Mouse (Mus musculus): ENCODE measurements at regions not wholly inside any gene's neighbourhood (a gene's known extent, or its start where the extent isn't known, plus 50 kb on each side); places are given as distances from the start of the nearest gene placed in this dataset.

DNA sequence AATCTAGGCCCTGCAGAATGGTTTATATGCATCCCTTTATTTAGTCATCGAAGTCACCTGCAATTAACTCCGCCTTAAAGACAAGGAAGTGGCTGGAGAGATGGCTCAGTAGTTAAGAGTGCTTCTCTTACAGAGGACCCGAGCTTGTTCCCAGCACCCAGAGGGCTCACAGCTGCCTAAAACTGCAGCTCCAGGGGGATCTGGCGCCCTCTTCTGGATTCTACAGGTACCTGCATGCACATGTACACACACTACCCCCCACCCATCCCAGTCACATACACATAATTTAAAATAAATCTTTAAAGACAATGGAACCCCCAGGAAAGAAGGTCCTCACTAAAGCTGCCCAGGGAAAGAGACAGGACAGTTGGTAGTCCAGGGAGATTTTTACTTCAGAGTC is 148.5 kb upstream of the Tsc22d1 start:
- TF ChIP-seq CTCF (IDR thresholded peaks at IDR 0.05; ENCODE audit: borderline replicate concordance, insufficient read depth, low read length) (no peak), POLR2A (IDR thresholded peaks at IDR 0.05; ENCODE audit: low read depth, low read length) (no peak)
- Histone ChIP-seq H3K27ac (ENCODE audit: insufficient read depth, low read length) (no peak overlapping the region), H3K4me1 (ENCODE audit: control insufficient read depth, insufficient read depth, low read length) (no peaks in the 10 kb centered on the region), H3K4me3 (ENCODE audit: insufficient read depth, low read length) (no peak overlapping the region)

DNA sequence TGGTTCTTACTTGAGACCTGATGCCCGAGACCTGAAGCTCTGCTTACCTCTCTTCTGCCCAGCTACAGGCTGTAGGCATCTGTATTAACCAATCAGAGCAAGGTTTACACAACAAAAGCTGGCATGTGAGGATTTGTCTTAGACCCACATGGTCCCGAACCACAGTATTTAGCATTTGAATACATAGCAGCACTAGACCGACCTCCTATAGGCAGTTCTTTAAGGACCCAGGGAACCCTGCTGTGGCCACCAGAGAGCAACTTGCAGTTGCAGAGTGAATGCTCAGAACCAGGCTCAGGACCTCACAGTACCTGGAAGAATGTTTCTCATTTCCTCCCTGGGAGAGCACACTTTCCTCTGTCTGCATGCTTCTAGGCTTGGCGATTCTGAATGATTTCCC is 147.7 kb upstream of the Tsc22d1 start:
- no peak for TF ChIP-seq POLR2A (IDR thresholded peaks at IDR 0.05; ENCODE audit: low read depth, low read length)
- TF ChIP-seq CTCF (IDR thresholded peaks at IDR 0.05; ENCODE audit: borderline replicate concordance, insufficient read depth, low read length): no peak
- Histone ChIP-seq H3K4me1 (ENCODE audit: control insufficient read depth, insufficient read depth, low read length) (no peaks in the 10 kb centered on the region), H3K4me3 (ENCODE audit: insufficient read depth, low read length) (no peak overlapping the region)

DNA sequence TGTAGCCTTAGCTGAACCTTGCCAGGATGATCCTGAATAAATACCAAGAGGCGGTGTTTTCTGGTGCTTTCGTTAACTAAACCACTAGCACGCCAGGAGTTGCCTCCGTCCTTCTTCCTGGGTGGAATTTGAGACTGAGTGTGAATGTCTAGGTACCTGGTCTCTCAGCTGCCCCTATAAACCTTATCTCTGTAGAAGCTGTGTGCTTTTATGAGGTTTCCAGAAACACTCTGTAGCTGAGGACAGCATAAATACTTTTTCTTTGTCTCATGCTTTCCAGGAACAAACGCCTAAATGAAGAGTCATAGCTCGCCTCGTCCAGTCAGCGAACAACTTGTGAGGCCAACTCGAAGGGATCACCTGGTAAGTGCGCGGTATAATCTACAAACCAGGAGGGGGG is 143.6 kb upstream of the Tsc22d1 start:
- H3K4me3 ChIP-seq (ENCODE audit: insufficient read depth, low read length): no peak overlapping the region
- no peak overlapping the region for H3K27ac ChIP-seq (ENCODE audit: insufficient read depth, low read length)
- H3K4me1 ChIP-seq (ENCODE audit: control insufficient read depth, insufficient read depth, low read length): no peaks in the 10 kb centered on the region
- TF ChIP-seq CTCF (IDR thresholded peaks at IDR 0.05; ENCODE audit: borderline replicate concordance, insufficient read depth, low read length) (no peak), POLR2A (IDR thresholded peaks at IDR 0.05; ENCODE audit: low read depth, low read length) (no peak)

More for the DNA sequence above, 147.7 kb upstream of the Tsc22d1 start:
- no peak overlapping the region for H3K27ac ChIP-seq (ENCODE audit: insufficient read depth, low read length)

GRCm38 (mm10) chr14:76272840-76273239 is 141.9 kb upstream of the Tsc22d1 start:
- no peak overlapping the region for H3K27ac ChIP-seq (ENCODE audit: insufficient read depth, low read length)
- no peak overlapping the region for H3K4me3 ChIP-seq (ENCODE audit: insufficient read depth, low read length)
- no peaks in the 10 kb centered on the region for H3K4me1 ChIP-seq (ENCODE audit: control insufficient read depth, insufficient read depth, low read length)
- no peak for TF ChIP-seq CTCF (IDR thresholded peaks at IDR 0.05; ENCODE audit: borderline replicate concordance, insufficient read depth, low read length)
- no peak for TF ChIP-seq POLR2A (IDR thresholded peaks at IDR 0.05; ENCODE audit: low read depth, low read length)

- no peak for TF ChIP-seq CTCF (IDR thresholded peaks at IDR 0.05; ENCODE audit: borderline replicate concordance, insufficient read depth, low read length)
- Histone ChIP-seq H3K4me1 (ENCODE audit: control insufficient read depth, insufficient read depth, low read length) (no peaks in the 10 kb centered on the region), H3K4me3 (ENCODE audit: insufficient read depth, low read length) (no peak overlapping the region), H3K27ac (ENCODE audit: insufficient read depth, low read length) (no peak overlapping the region)
These were observed 138.1 kb upstream of the Tsc22d1 start for GRCm38 (mm10) chr14:76276655-76277054.

DNA sequence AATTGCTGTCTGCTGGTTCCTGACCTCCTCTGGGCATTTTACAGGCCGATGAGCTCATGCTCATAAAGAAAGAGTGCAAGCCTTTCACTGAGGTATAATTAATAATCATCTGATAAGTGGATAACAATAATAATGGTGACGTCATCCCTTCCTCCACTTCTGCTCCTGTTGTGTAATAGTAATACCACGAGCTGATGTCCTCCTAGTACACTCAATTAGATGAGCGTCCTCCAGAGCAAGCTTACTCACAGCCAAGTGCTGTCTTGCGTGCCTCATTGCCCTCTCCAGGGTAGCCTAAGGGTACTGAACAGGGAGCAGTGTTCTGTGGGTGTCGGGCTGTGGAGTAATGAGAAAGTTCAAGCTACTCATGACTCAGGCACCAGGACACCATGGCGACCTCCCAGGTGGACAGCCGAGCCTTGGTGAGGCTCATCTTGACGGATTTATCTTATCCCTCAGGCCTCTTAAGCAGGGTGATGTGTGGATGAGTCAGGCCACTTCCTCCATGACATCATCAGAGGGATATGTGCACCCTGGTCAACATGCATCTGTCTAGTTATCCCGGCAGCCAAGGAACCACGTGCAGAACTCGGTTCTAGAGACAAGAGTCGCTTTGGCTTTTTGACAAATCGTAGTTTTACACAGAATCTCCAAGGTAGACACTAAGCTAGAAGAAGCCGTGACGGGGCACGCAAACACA is 135.9 kb upstream of the Tsc22d1 start:
- TF ChIP-seq POLR2A (IDR thresholded peaks at IDR 0.05; ENCODE audit: low read depth, low read length): no peak
- TF ChIP-seq CTCF (IDR thresholded peaks at IDR 0.05; ENCODE audit: borderline replicate concordance, insufficient read depth, low read length): no peak
- Histone ChIP-seq H3K4me3 (ENCODE audit: insufficient read depth, low read length) (no peak overlapping the region), H3K4me1 (ENCODE audit: control insufficient read depth, insufficient read depth, low read length) (no peaks in the 10 kb centered on the region), H3K27ac (ENCODE audit: insufficient read depth, low read length) (no peak overlapping the region)

- TF ChIP-seq CTCF (IDR thresholded peaks at IDR 0.05; ENCODE audit: borderline replicate concordance, insufficient read depth, low read length): no peak
- no peak for TF ChIP-seq POLR2A (IDR thresholded peaks at IDR 0.05; ENCODE audit: low read depth, low read length)
- Histone ChIP-seq H3K4me3 (ENCODE audit: insufficient read depth, low read length) (no peak overlapping the region), H3K27ac (ENCODE audit: insufficient read depth, low read length) (no peak overlapping the region), H3K4me1 (ENCODE audit: control insufficient read depth, insufficient read depth, low read length) (no peaks in the 10 kb centered on the region)
These were observed 135.2 kb upstream of the Tsc22d1 start for GRCm38 (mm10) chr14:76279561-76279960.

GRCm38 (mm10) chr14:76281867-76282266 is 132.9 kb upstream of the Tsc22d1 start:
- H3K4me3 ChIP-seq (ENCODE audit: insufficient read depth, low read length): no peak overlapping the region
- TF ChIP-seq CTCF (IDR thresholded peaks at IDR 0.05; ENCODE audit: borderline replicate concordance, insufficient read depth, low read length) (no peak), POLR2A (IDR thresholded peaks at IDR 0.05; ENCODE audit: low read depth, low read length) (no peak)
- no peaks in the 10 kb centered on the region for H3K4me1 ChIP-seq (ENCODE audit: control insufficient read depth, insufficient read depth, low read length)
- H3K27ac ChIP-seq (ENCODE audit: insufficient read depth, low read length): no peak overlapping the region

- TF ChIP-seq POLR2A (IDR thresholded peaks at IDR 0.05; ENCODE audit: low read depth, low read length): no peak
- no peak for TF ChIP-seq CTCF (IDR thresholded peaks at IDR 0.05; ENCODE audit: borderline replicate concordance, insufficient read depth, low read length)
These were observed 127.0 kb upstream of the Tsc22d1 start for GRCm38 (mm10) chr14:76287768-76288167.

DNA sequence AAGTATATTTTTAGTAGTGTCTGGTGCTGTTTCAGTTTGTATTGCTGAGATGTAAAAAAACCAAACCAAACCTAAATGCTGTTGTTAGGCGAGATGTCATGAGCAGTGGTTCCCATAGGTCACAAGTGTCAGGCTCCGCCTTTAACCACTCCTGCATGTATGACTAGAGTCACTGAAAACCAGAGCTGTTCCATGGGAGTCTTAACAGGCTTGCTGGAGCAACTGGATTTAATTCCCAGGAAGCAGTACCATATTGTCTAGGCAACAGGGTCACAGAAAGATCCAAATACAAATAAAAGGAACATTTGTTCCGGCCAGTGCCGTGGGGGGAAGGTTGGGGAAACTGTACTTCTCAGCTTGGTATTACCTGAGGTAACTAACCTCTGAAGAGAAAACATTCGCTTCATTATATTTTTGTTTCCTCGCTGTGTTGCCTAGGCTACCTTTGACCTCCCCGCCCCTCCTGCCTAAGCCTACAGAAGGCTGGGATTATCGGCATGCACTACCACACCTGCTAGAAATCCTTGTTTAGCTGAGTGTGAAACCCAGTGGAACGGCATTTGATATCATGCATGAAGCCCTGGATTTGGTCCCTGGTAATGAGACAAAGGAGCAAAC is 124.3 kb upstream of the Tsc22d1 start:
- H3K27ac ChIP-seq (ENCODE audit: insufficient read depth, low read length): no peak overlapping the region
- H3K4me1 ChIP-seq (ENCODE audit: control insufficient read depth, insufficient read depth, low read length): no peaks in the 10 kb centered on the region
- TF ChIP-seq POLR2A (IDR thresholded peaks at IDR 0.05; ENCODE audit: low read depth, low read length) (no peak), CTCF (IDR thresholded peaks at IDR 0.05; ENCODE audit: borderline replicate concordance, insufficient read depth, low read length) (no peak)
- H3K4me3 ChIP-seq (ENCODE audit: insufficient read depth, low read length): no peak overlapping the region

More at GRCm38 (mm10) chr14:76287768-76288167, 127.0 kb upstream of the Tsc22d1 start:
- H3K4me3 ChIP-seq (ENCODE audit: insufficient read depth, low read length): no peak overlapping the region
- no peak overlapping the region for H3K27ac ChIP-seq (ENCODE audit: insufficient read depth, low read length)
- no peaks in the 10 kb centered on the region for H3K4me1 ChIP-seq (ENCODE audit: control insufficient read depth, insufficient read depth, low read length)

All from embryonic fibroblast, embryonic 13.5 days (primary cell).